Mouse (Mus musculus) layer of hippocampus, adult 2 months (tissue): ENCODE measurements around the gene Por. TPM values are rescaled to one million over a fixed set of nuclear protein-coding genes. Genes with fewer than 3 reads are reported as not detected.

Source experiments
- DNase-seq, 2 experiments: peaks; one replicate each; pipeline ENCODE4 v3.0.0; 2022; ENCODE audit warnings: low spot score in 2 of 2
- H3K27ac ChIP-seq: fragments of 200-600 bp; 2 replicates; pipeline ENCODE4 v1.8.1; 2022
- H3K4me3 ChIP-seq: fragments of 200-600 bp; 2 replicates; pipeline ENCODE4 v1.8.1; 2022; ENCODE audit warnings: mild to moderate bottlenecking
- CTCF ChIP-seq: fragments of 200-600 bp; conservative IDR thresholded peaks from 2 replicates; pipeline ENCODE4 v1.8.1; 2022; ENCODE audit warnings: antibody characterized with exemption, mild to moderate bottlenecking, moderate library complexity
- total RNA-seq, 2 experiments: library from RNA; stranded (reverse); gene quantifications; 2 replicates each; pipeline ENCODE4 v1.2.3; 2021

Gene Por
- total RNA-seq, 2 experiments from 2014 or later = 103 to 112 TPM

DNA sequence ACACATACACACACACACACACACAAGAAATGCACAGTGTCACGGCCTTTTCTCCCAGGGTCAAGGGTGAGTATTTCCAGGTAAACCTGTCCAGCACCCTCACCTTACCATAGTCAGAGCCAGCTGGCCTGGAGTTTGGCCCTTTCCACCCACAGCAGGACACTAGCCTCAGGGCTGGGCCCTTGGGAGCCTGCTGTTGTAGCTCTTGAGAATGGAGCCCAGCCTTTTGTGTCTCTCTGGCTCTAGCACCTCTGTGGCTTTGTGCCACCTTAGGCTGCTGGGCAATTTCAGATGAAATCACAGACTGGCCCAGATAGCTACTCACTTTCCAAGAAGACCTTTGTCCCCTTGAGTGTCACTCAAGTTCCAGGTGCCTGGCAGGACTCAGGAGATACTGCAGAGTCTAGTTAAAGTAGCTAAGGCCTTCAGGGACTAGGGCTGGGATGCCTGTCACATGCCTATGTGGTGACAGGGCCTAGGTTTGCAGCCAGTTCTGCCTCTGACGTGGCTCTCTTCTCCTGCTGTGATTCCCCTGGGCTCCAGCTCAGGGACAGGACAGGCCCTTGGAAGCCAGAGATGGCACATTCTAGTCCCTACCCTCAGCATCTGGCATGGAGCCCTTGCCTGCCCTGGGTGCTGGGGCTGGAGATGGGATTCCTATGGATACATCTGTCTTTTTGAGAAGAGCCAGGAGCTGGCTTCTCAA is 57.0 kb downstream of the Por start:
- H3K27ac ChIP-seq = peak overlapping the region; percentile 92; the same call in 1 of the 2 replicates
- H3K4me3 ChIP-seq = no peak overlapping the region
- TF ChIP-seq CTCF = no peak

DNA sequence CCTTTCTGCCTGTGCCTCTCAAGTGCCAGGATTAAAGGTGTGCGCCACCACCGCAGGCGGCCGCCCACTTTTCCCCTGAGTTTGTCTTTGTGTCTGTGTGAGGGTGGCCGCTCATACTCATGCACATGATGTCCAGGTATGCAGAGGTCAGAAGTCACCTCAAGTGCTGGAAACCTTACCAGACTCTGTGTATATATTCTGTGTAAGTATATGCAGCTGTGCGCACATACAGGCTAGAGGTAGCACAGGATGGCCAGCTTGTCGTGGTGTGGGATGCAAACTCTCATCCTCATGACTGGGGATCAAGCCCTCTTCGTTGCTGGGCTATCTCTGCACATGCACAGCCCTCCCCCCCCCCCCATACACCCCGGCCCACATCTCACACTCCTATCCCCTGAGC is 58.0 kb downstream of the Por start:
- H3K4me3 ChIP-seq = no peak overlapping the region
- no peak for DNase-seq
- H3K27ac ChIP-seq = no peak overlapping the region
- no peak for TF ChIP-seq CTCF

More for the DNA sequence above, 57.0 kb downstream of the Por start:
- DNase-seq = no peak

DNA sequence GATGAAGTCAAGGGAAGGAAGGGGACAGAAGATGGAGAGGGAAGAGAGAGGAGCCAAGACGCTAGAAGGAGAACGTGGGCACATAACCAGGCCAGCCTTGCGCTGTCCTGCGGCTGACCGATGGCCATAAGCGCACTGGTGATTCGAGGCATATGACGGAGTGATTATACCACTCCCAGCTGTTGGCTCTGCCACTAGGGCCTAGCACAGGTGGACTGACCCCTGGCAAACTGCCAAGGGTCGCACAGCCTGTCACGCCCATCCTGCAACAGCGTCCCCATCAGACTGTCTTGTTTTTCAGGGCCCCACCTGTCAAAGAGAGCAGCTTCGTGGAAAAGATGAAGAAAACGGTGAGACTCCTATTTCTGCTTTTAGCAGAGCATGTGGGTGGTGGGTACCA is 58.5 kb downstream of the Por start:
- Histone ChIP-seq H3K27ac (no peak overlapping the region), H3K4me3 (no peak overlapping the region)
- TF ChIP-seq CTCF = no peak
- no peak for DNase-seq

DNA sequence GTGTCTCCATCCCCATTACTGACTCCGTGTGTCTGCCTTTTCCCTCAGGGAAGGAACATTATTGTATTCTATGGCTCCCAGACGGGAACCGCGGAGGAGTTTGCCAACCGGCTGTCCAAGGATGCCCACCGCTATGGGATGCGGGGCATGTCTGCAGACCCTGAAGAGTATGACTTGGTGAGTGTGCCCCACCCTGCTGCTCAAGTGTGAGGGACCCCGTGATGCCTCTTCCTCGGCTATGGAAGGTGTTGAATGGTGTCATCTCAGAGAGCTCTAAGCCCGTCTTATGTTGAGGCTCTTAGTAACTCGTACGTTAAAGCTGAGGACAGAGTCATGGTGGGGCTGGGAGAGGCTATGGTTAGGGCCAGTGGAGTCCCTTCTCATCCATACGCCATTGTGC is 59.5 kb downstream of the Por start:
- Histone ChIP-seq H3K4me3 (no peak overlapping the region), H3K27ac (no peak overlapping the region)
- DNase-seq = no peak
- no peak for TF ChIP-seq CTCF

DNA sequence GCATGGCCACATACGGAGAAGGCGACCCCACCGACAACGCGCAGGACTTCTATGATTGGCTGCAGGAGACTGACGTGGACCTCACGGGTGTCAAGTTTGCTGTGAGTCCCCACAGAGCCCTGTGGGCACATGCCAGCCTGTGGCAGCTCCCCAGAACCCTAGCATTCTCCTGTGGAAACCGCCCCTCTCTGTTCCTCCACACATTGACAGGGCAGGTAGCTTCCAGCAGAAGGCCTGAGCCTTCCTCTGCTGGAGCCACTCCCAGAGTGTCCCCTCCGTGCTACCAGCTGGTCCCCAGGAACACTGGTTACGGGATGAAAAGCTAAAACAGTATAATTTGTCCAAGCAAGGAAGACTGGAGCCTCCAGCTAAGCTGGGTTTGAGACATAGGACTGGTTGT is 60.4 kb downstream of the Por start:
- no peak for TF ChIP-seq CTCF
- Histone ChIP-seq H3K4me3 (no peak overlapping the region), H3K27ac (no peak overlapping the region)
- no peak for DNase-seq

DNA sequence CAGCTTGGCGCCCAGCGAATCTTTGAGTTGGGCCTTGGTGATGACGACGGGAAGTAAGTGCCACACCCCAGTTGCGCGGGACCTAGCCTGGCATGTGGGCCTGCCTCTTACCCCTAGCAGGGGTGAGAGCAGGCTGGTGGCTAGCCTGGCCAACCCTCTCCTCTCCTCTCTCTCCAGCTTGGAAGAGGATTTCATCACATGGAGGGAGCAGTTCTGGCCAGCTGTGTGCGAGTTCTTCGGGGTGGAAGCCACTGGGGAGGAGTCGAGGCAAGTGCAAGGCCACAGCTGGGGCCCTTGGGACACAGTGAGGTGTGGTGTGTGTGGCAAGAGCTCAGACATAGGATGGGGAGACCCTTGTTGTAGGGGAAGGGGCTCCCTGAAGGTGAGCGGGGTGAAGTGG is 61.1 kb downstream of the Por start:
- H3K4me3 ChIP-seq = no peak overlapping the region
- no peak for DNase-seq
- TF ChIP-seq CTCF = no peak
- no peak overlapping the region for H3K27ac ChIP-seq

DNA sequence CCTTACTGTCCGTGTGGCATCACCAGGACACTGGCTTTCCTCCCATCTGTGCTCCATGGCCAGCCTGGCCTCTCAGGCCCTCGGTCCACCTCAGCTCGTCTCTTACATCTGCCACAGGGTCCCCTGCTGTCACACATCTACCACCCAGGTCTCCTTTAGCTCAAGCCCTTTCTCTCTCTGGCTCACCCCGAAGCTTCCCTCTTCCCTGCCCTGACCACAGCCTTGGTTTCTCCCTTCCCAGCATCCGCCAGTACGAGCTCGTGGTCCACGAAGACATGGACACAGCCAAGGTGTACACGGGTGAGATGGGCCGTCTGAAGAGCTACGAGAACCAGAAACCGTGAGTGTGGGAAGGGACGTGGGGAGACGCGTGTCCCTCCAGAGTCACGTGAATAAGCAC is 61.5 kb downstream of the Por start:
- no peak for TF ChIP-seq CTCF
- no peak for DNase-seq
- Histone ChIP-seq H3K4me3 (no peak overlapping the region), H3K27ac (no peak overlapping the region)

DNA sequence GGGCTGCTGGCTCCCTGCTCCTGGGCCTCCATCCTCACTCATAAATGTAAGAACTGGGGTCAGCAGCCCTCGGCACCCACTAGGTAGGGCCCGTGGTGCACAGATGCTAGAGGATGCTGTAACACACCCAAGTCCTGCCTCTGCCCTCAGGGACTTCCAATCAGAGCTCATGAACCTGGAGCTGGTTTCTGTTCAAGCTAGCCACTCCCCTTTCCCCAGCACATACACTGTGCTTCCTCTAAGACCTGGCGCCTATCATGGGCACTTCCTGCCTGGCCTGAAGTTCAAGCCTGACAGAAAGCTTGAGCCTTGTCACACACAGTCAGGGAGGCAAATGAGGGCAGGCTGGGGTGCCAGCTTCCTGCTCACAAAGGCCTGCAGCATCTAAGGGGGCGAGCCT is 63.2 kb downstream of the Por start:
- no peak for TF ChIP-seq CTCF
- Histone ChIP-seq H3K4me3 (no peak overlapping the region), H3K27ac (no peak overlapping the region)
- DNase-seq = no peak

DNA sequence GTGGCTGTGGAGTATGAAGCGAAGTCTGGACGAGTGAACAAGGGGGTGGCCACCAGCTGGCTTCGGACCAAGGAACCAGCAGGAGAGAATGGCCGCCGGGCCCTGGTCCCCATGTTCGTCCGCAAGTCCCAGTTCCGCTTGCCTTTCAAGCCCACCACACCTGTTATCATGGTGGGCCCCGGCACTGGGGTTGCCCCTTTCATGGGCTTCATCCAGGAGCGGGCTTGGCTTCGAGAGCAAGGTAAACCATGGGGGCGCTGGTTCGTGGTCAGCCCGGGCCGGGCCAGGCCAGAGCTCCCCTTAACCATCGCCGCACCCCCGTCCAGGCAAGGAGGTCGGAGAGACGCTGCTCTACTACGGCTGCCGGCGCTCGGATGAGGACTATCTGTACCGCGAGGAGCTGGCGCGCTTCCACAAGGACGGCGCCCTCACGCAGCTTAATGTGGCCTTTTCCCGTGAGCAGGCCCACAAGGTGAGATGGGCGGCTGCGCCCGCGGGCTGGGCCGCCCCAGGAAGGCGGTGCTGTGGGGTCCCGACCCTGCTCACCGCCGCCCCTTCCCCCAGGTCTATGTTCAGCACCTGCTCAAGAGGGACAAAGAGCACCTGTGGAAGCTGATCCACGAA is 64.3 kb downstream of the Por start:
- TF ChIP-seq CTCF = no peak
- no peak overlapping the region for H3K4me3 ChIP-seq
- no peak overlapping the region for H3K27ac ChIP-seq
- DNase-seq = no peak

DNA sequence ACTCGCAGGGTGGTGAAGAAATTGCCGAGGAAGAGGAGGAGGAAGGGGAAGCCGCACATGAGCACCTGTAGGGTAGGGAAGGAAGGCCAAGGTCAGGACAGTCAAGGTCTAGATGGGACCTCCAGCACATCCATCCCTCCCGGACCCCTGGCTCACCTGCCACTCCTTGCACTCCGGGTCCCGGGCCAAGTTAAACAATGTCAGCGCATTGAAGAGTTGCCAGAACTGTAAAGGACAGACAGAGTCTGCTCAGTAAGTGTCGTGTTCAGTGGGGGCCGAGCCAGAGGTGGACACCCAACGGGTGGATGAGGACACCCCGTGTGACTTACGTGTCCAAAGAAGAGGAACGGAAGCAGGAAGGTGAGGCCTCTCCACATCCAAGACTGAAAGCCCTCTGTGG is 65.9 kb downstream of the Por start:
- DNase-seq = no peak
- TF ChIP-seq CTCF = no peak
- H3K27ac ChIP-seq = no peak overlapping the region

DNA sequence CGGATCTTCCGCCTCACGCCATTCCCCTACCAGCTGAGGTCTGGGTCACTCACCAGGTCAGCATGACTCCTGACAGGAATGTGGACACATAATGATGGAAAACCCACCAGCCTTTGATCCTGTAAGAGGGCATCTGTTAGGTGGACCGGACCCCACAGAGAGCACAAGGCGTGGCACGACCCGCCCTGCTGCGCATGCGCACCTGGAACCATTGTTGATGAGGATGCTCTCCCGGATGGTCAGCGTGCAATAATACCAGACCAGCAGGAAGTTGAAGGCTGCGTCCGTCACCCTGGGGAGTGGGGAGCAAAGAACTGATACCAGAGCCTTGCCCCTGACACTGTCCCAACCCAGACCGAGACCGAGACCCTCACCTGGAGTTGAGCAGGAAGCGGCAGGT is 66.7 kb downstream of the Por start:
- no peak for TF ChIP-seq CTCF
- H3K27ac ChIP-seq = no peak overlapping the region

More for the DNA sequence above, 65.9 kb downstream of the Por start:
- H3K4me3 ChIP-seq = no peak overlapping the region

DNA sequence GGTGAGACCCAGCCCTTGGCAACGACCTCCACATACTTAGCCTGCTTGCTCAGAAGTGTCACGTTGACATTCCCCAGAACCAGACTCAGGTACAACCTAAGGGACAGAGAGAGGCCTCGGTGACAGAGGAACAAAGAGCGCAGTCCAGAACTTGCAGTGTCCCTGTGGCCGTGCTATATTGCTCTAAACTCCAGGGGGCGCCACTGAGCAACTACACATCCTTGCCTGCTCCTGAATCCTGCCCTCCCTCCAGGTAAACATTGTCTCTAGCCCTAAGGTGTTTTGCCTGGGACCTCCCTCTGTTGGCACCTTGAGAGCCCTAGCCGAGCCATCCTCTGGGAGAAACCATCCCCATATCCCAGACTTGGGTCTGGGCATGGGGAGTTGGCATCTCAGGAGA is 67.3 kb downstream of the Por start:
- Histone ChIP-seq H3K4me3 (no peak overlapping the region), H3K27ac (no peak overlapping the region)
- no peak for DNase-seq
- TF ChIP-seq CTCF = peak; percentile 74

More for the DNA sequence above, 66.7 kb downstream of the Por start:
- no peak for DNase-seq
- H3K4me3 ChIP-seq = no peak overlapping the region

DNA sequence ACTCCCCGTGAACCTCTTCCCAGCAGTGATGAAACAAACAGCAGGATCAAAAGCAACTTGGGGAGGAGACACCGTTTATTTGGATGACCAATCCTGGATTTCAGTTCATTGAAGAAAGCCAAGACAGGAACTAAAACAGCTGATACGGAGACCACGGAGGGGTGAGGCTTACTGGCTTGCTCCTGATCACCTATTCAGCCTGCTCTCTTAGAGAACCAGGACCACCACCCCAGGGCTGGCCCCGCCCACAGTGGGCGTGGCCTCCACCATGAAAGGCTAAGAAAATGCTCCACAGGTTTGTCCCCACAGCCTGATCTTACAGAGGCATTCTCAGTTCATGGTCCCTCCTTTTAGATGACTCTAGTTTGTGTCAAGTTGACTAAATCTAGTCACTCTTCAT is 68.4 kb downstream of the Por start:
- TF ChIP-seq CTCF = no peak
- no peak for DNase-seq
- Histone ChIP-seq H3K27ac (no peak overlapping the region), H3K4me3 (no peak overlapping the region)

DNA sequence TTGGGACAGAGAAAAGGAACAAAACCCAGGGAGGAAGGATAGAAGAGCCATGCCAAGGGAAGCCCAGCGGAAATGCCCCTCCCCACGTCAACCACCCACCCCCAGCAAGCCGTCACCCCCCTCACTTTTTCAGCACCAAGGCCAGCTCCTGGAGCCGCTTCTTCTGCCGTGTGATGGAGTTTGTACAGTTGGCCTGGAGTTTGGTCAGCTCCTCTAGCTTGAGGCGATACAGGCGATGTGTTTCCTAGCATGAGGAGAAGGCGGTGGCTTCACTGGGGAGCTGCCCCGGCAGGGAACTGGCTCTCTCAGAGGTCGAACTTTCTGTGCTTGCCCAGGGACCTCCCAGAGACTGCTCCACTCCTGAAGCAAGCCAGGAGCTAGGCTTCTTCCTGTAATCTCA is 72.3 kb downstream of the Por start:
- DNase-seq = no peak
- no peak overlapping the region for H3K4me3 ChIP-seq
- TF ChIP-seq CTCF = no peak
- H3K27ac ChIP-seq = no peak overlapping the region
